Mouse (Mus musculus): ENCODE data around the gene Samd14. TPM values are rescaled to one million over a fixed set of nuclear protein-coding genes. Genes with fewer than 3 reads are reported as not detected.

Samd14 gene
- total RNA-seq, 4 experiments from 2014 or later, result 24.4 to 28.9 (median 28.7) TPM

DNA sequence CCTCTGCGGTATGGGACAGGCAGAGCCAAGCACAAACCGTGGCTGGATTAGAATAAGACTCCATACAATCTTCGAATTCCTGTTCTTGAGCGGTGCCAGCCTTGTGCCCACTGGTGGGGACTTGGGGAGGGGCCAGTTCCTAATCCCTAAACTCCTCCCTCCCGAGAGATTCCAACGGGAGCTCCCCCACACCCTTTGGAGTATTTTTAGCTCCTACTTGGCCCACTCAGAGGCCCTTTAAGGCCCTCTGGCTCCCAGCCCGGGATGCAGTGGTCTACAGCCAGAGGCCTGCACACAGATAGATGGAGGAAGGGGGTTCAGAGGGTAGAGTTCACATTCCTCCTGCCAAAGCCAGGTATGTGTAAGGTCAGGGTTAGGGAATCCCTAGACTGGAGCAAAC lies 61.6 kb downstream of the Samd14 start:
- DNase-seq (ENCODE audit: low spot score in 2 of 2), result no peak

DNA sequence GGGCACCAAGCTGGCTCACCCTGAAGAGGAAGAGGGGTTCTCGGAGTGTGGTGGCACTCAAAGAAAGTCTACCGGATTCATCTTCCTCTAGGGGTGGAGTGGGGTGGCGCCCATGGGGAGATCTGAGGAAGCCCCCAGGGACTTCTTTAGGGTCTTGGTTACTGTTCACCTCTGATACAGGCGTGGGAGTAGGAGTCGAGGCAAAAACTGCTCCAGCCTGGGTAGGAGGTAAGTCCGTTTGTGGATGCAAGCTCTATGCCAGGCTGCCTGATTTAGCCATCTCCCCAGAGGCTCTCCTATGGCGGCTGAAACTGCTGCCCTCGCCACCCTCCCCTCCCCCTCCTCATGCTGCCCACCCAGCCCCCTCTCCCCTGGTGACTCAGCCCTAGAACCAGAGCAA lies 62.5 kb downstream of the Samd14 start:
- no peak for DNase-seq (ENCODE audit: low spot score in 2 of 2)

DNA sequence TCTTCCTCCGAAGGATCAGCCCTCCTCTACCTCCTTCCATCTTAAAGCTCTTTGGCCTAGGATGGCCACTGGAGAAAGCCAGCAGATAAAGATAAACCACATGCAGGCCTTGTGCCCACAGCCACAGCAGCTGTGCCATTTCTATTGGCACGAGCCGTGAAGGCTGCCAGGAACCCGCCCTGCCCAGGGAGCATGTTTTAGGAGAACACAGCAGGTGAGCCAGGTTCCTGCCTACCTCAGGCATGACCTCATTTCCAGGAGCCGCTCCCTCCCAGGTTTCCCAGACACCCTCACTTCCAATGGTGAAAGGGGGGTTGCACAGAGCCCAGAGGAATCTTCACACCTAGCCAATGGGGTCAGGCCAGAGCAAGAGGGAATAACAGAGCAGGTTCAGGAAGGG lies 63.1 kb downstream of the Samd14 start:
- DNase-seq (ENCODE audit: low spot score in 2 of 2), result no peak

DNA sequence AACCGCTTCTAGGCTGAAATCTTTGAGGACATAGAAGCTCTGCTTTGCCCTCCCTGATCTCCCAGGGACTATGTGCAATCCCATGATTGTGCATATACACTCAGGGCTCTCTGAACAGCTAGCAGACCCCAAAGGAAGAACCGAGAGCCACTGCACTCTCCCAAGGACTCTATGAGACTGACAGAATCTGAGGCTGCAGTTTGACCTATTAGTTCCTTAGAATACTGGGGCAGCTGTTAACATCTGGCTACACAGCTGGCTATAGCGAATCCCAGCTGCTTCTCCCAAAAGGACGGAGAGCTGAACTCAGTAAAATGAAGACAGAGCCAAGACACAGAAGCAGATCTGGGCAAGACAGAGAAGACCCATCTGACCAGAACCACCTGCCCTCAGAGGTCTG lies 64.2 kb downstream of the Samd14 start:
- no peak for DNase-seq (ENCODE audit: low spot score in 2 of 2)

GRCm38 (mm10) chr11:95074694-95075093 lies 65.0 kb downstream of the Samd14 start:
- DNase-seq (ENCODE audit: low spot score in 2 of 2), result no peak

- DNase-seq (ENCODE audit: low spot score in 2 of 2), result no peak
Observed at GRCm38 (mm10) chr11:95075197-95076040, 65.7 kb downstream of the Samd14 start.

Other genes with a start within 250 kb of the Samd14 start
- gene Tmem92, start 227.2 kb upstream of the Samd14 start, total RNA-seq (2022), result not detected
- 10 to 100 TPM in 1 of 4 experiments, 1 to 10 TPM in 3; 7.0 to 10.2 (median 8.0) TPM for gene Col1a1, start 73.7 kb upstream of the Samd14 start, total RNA-seq (2022)
- gene Hils1, start 42.3 kb upstream of the Samd14 start, total RNA-seq (2022), result not detected
- gene Sgca, start 33.6 kb upstream of the Samd14 start, total RNA-seq (2022), result under 1 TPM in 3 of 4 experiments, not detected in 1; 0.23 to 0.48 (median 0.25) TPM
- gene Ppp1r9b, start 18.8 kb upstream of the Samd14 start, total RNA-seq (2022), result 100 to 1,000 TPM; 708 to 774 (median 713) TPM
- gene Pdk2, start 31.5 kb downstream of the Samd14 start, total RNA-seq (2022), result 100 to 1,000 TPM; 112 to 125 (median 120) TPM
- gene Itga3, start 66.9 kb downstream of the Samd14 start, total RNA-seq (2022), result 10 to 100 TPM; 15.9 to 22.5 (median 19.6) TPM
- gene Dlx3, start 110.2 kb downstream of the Samd14 start, total RNA-seq (2022), result under 1 TPM in 1 of 4 experiments, not detected in 3; 0.14 TPM
- gene Dlx4, start 136.4 kb downstream of the Samd14 start, total RNA-seq (2022), result under 1 TPM in 3 of 4 experiments, not detected in 1; 0.15 to 0.40 (median 0.33) TPM